Mouse (Mus musculus) kidney, embryonic 15.5 days (tissue): ENCODE measurements around the gene Vmn1r172. TPM values are rescaled to one million over a fixed set of nuclear protein-coding genes. Genes with fewer than 3 reads are reported as not detected.
"Not testable (repeated sequence)": the region's sequence is repeated elsewhere in the genome, so short reads cannot be mapped to it uniquely, and the experiment has no call there.

ENCODE experiments used
- ATAC-seq: fragments of 200-750 bp; cut with Nextera tagmentation; replicated peaks from 2 replicates; pipeline ENCODE4 v1.8.0; 2017; ENCODE audit warnings: moderate TSS enrichment; ENCODE audit not compliant: low FRiP score
- H3K27ac ChIP-seq: fragments of 300-500 bp; sonication (generic); 2 replicates; pipeline ENCODE4 v1.5.1; 2015; ENCODE audit warnings: mild to moderate bottlenecking, inconsistent platforms
- H3K27me3 ChIP-seq: fragments of 300-500 bp; sonication (generic); 2 replicates; pipeline ENCODE4 v1.6.1; 2015; ENCODE audit warnings: inconsistent platforms
- H3K36me3 ChIP-seq: fragments of 300-500 bp; sonication (generic); 2 replicates; pipeline ENCODE4 v1.6.1; 2015; ENCODE audit warnings: inconsistent platforms
- H3K4me1 ChIP-seq: fragments of 300-500 bp; sonication (generic); 2 replicates; pipeline ENCODE4 v1.6.1; 2015; ENCODE audit warnings: inconsistent platforms
- H3K4me2 ChIP-seq: fragments of 300-500 bp; sonication (generic); 2 replicates; pipeline ENCODE4 v1.6.1; 2015; ENCODE audit warnings: moderate library complexity, mild to moderate bottlenecking, inconsistent platforms
- H3K4me3 ChIP-seq: fragments of 300-500 bp; sonication (generic); replicated peaks from 2 replicates; pipeline ENCODE4 v1.5.1; 2015; ENCODE audit warnings: mild to moderate bottlenecking, inconsistent platforms
- H3K9ac ChIP-seq: fragments of 300-500 bp; sonication (generic); 2 replicates; pipeline ENCODE4 v1.6.1; 2015; ENCODE audit warnings: mild to moderate bottlenecking, inconsistent platforms
- H3K9me3 ChIP-seq: fragments of 300-500 bp; sonication (generic); replicated peaks from 2 replicates; pipeline ENCODE4 v1.6.1; 2016; ENCODE audit warnings: inconsistent platforms
- WGBS: fragments of 180-500 bp; shearing (Covaris S2); methylation state at CpG from one replicate; pipeline ENCODE4 v1.1.7; 2015; ENCODE audit warnings: mixed read lengths; 5-methylcytosine and 5-hydroxymethylcytosine counted together
- polyA plus RNA-seq: library from polyadenylated mRNA; unstranded; fragments of >200 nt; fragmentation: Nextera tagmentation; extraction: Ambion mirVana; gene quantifications from 2 replicates; pipeline ENCODE4 v1.2.1, GENCODE M21; 2015

The Vmn1r172 gene
- not detected in 2 replicates for polyA plus RNA-seq

DNA sequence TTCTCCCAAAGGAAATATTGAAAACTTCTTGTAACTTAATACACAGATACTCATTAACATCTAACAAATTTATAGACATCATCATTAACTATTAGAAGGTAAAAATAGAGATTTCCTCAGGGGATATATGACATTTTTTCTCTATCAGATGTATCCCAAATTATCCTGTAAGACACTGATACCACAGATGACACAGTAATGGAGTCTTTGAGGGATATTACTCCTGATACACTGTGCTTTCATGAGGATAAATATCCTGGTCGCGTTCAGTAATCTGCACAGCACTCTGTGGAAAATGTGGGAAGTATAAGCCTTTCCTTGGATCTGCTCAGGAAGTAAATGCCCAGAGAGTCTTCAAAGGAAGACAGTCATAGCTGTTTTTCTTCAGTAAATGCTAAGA lies at the start of gene Vmn1r172:
Gene Vmn1r172 (plus strand): TSS at position 301 of the 400 bp plus-strand sequence.
- Histone ChIP-seq H3K27me3 (no peaks in the 10 kb centered on the region), H3K36me3 (no peaks in the 10 kb centered on the region), H3K9ac (no peak within 1 kb of the TSS), H3K9me3 (no peaks in the 10 kb centered on the region), H3K4me2 (no peak within 1 kb of the TSS), H3K4me3 (no peak within 1 kb of the TSS), H3K4me1 (no peaks in the 10 kb centered on the region), H3K27ac (no peak within 1 kb of the TSS)
- WGBS: 70% methylated on average over 2 of the region's 2 CpGs
- no peak for ATAC-seq

DNA sequence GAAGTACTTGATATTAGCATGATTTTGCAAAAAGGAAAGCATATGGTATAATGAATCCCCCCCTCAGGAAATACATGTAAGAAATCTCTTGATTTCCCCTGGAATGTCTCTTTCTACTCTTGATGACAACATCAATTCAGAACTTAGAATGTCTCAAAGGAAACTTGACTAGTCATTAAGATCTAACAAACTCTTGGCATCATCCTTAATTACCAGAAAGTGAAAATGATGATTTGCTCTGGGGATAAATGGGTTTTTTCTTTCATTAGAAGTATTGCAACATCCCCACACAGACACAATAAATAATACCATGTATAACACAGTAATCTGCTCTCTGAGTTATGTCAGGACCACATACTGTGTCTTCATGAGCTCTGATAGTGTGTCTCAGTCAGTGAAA lies 27.7 kb upstream of the Vmn1r172 start, which contains the start of gene Vmn1r171:
Gene Vmn1r171 (plus strand): TSS at position 301 of the 400 bp plus-strand sequence.
- Histone ChIP-seq H3K27me3 (no peaks in the 10 kb centered on the region), H3K36me3 (no peaks in the 10 kb centered on the region), H3K4me3 (no peak within 1 kb of the TSS), H3K9me3 (peaks cover 3% of the 10 kb centered on the region; the same call in 1 of the 2 replicates), H3K9ac (no peak within 1 kb of the TSS), H3K27ac (no peak within 1 kb of the TSS), H3K4me1 (no peaks in the 10 kb centered on the region), H3K4me2 (no peak within 1 kb of the TSS)
- ATAC-seq: no peak

DNA sequence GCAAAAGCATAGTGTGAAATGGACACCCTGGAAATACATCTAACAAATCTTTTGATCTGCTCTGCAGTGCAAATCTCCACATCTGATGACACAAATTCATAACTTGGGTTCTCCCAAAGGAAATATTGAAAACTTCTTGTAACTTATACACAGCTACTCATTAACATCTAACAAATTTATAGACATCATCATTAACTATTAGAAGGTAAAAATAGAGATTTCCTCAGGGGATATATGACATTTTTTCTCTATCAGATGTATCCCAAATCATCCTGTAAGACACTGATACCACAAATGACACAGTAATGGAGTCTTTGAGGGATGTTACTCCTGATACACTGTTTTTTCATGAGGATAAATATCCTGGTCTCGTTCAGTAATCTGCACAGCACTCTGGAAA lies 42.3 kb downstream of the Vmn1r172 start, which contains the start of gene Vmn1r173:
Gene Vmn1r173 (plus strand): TSS at position 301 of the 400 bp plus-strand sequence.
- H3K27ac ChIP-seq, H3K4me2 ChIP-seq, H3K36me3 ChIP-seq, H3K9ac ChIP-seq, H3K9me3 ChIP-seq, H3K27me3 ChIP-seq, H3K4me1 ChIP-seq, ATAC-seq, H3K4me3 ChIP-seq: not testable (repeated sequence)
- WGBS: 55% methylated on average over 1 of the region's 1 CpGs

Other genes starting within 250 kb of the Vmn1r172 start
- gene Vmn1r167, start 151.1 kb upstream of the Vmn1r172 start, polyA plus RNA-seq: not detected in 2 replicates
- not detected in 2 replicates for gene Vmn1r168, start 118.6 kb upstream of the Vmn1r172 start, polyA plus RNA-seq
- not detected in 2 replicates for gene Vmn1r169, start 82.8 kb upstream of the Vmn1r172 start, polyA plus RNA-seq
- not detected in 2 replicates for gene Vmn1r170, start 52.1 kb upstream of the Vmn1r172 start, polyA plus RNA-seq
- not detected in 2 replicates for gene Vmn1r171, start 27.6 kb upstream of the Vmn1r172 start, polyA plus RNA-seq
- not detected in 2 replicates for gene Vmn1r173, start 42.4 kb downstream of the Vmn1r172 start, polyA plus RNA-seq
- not detected in 2 replicates for gene Vmn1r174, start 94.0 kb downstream of the Vmn1r172 start, polyA plus RNA-seq
- gene Vmn1r175, start 152.3 kb downstream of the Vmn1r172 start, polyA plus RNA-seq: not detected in 2 replicates
- gene Vmn1r176, start 179.1 kb downstream of the Vmn1r172 start, polyA plus RNA-seq: not detected in 2 replicates
- not detected in 2 replicates for gene Vmn1r177, start 208.1 kb downstream of the Vmn1r172 start, polyA plus RNA-seq
- not detected in 2 replicates for gene Vmn1r178, start 233.7 kb downstream of the Vmn1r172 start, polyA plus RNA-seq